Mouse (Mus musculus): ENCODE data around the gene Speer4f1. TPM values are rescaled to one million over a fixed set of nuclear protein-coding genes. Genes with fewer than 3 reads are reported as not detected.
"Not testable (repeated sequence)": the region's sequence is repeated elsewhere in the genome, so short reads cannot be mapped to it uniquely, and the experiment has no call there.

The Speer4f1 gene
- polyA plus RNA-seq, 1 experiment from 2014 or later: not detected

- H3K27me3 ChIP-seq (ENCODE audit: control insufficient read depth, insufficient read depth, low read length); H3K9ac ChIP-seq (ENCODE audit: low read length); H3K36me3 ChIP-seq (ENCODE audit: control insufficient read depth, insufficient read depth, low read length); H3K4me1 ChIP-seq (ENCODE audit: control insufficient read depth in 2 of 2, insufficient read depth in 2 of 2, low read length in 2 of 2); H3K27ac ChIP-seq (replicated peaks in 1 of 2; ENCODE audit: control insufficient read depth in 1 of 2, insufficient read depth in 1 of 2, low read depth in 2 of 2, low read length in 2 of 2); ATAC-seq (ENCODE audit: insufficient number of reproducible peaks, insufficient read depth, low FRiP score, low read depth); H3K4me2 ChIP-seq (ENCODE audit: low read length); H3K4me3 ChIP-seq (ENCODE audit: control insufficient read depth in 1 of 2, insufficient read depth in 1 of 2, low read depth in 1 of 2, low read length in 2 of 2); H3K9me3 ChIP-seq (ENCODE audit: control insufficient read depth, low read length): not testable (repeated sequence)
- 58% methylated on average over 4 of the region's 4 CpGs for WGBS
Measured at GRCm38 (mm10) chr5:17468120-17468519, 7.8 kb upstream of the Speer4f1 start.

DNA sequence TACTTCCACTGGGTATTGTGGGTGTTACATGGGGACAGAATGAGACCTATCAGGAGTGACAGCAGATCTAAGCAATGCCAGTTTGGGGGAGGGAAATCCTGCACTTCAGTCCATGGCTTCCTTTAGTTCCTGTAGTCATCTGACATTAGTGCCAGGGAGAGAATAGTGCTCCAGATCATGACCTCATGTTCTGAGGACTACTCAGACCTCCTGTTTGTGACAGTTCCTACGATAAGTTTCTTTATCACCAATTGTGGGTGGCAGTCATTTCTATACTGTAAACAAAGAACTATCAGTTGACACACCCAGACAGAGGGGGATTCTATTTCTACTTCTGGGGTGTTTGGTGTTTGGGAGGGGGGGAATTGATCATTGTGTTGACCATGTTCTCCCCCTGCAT lies 578 bp downstream of the Speer4f1 start:
- no peak overlapping the region for H3K9ac ChIP-seq (ENCODE audit: low read length)
- no peak overlapping the region for H3K27ac ChIP-seq (replicated peaks in 1 of 2; ENCODE audit: control insufficient read depth in 1 of 2, insufficient read depth in 1 of 2, low read depth in 2 of 2, low read length in 2 of 2)
- no peak overlapping the region for H3K4me3 ChIP-seq (ENCODE audit: control insufficient read depth in 1 of 2, insufficient read depth in 1 of 2, low read depth in 1 of 2, low read length in 2 of 2)
- WGBS: 70% methylated on average over 1 of the region's 1 CpGs
- no peaks in the 10 kb centered on the region for H3K9me3 ChIP-seq (ENCODE audit: control insufficient read depth, low read length)
- H3K27me3 ChIP-seq (ENCODE audit: control insufficient read depth, insufficient read depth, low read length): no peaks in the 10 kb centered on the region
- H3K4me1 ChIP-seq (ENCODE audit: control insufficient read depth in 2 of 2, insufficient read depth in 2 of 2, low read length in 2 of 2): no peaks in the 10 kb centered on the region
- H3K4me2 ChIP-seq (ENCODE audit: low read length): no peak overlapping the region
- no peak for ATAC-seq (ENCODE audit: insufficient number of reproducible peaks, insufficient read depth, low FRiP score, low read depth)
- H3K36me3 ChIP-seq (ENCODE audit: control insufficient read depth, insufficient read depth, low read length): no peaks in the 10 kb centered on the region

DNA sequence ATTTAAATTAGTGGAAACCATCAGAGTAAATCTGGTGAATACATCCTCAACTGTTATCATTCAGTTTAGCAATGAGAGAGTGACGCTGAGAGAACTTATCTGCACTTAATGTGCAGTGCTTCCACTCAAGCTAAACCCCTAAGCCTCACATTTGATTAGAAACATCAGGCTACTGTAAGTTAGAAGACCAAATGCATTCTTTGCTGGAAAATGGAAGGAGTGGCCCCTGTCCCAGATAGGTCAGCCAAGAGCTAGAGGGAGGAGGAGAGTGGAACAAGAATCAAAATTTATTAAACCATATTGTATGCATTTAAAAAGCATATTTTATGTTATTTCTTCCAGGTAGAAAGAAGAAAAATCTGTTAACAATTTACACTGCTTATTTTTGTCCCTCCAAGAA lies 14.0 kb downstream of the Speer4f1 start:
- no peak overlapping the region for H3K27ac ChIP-seq (replicated peaks in 1 of 2; ENCODE audit: control insufficient read depth in 1 of 2, insufficient read depth in 1 of 2, low read depth in 2 of 2, low read length in 2 of 2)
- H3K9ac ChIP-seq (ENCODE audit: low read length): no peak overlapping the region
- H3K27me3 ChIP-seq (ENCODE audit: control insufficient read depth, insufficient read depth, low read length): no peaks in the 10 kb centered on the region
- no peaks in the 10 kb centered on the region for H3K36me3 ChIP-seq (ENCODE audit: control insufficient read depth, insufficient read depth, low read length)
- no peaks in the 10 kb centered on the region for H3K9me3 ChIP-seq (ENCODE audit: control insufficient read depth, low read length)
- no peak for ATAC-seq (ENCODE audit: insufficient number of reproducible peaks, insufficient read depth, low FRiP score, low read depth)
- WGBS: 17% methylated on average over 1 of the region's 1 CpGs
- no peaks in the 10 kb centered on the region for H3K4me1 ChIP-seq (ENCODE audit: control insufficient read depth in 2 of 2, insufficient read depth in 2 of 2, low read length in 2 of 2)
- no peak overlapping the region for H3K4me3 ChIP-seq (ENCODE audit: control insufficient read depth in 1 of 2, insufficient read depth in 1 of 2, low read depth in 1 of 2, low read length in 2 of 2)
- no peak overlapping the region for H3K4me2 ChIP-seq (ENCODE audit: low read length)

DNA sequence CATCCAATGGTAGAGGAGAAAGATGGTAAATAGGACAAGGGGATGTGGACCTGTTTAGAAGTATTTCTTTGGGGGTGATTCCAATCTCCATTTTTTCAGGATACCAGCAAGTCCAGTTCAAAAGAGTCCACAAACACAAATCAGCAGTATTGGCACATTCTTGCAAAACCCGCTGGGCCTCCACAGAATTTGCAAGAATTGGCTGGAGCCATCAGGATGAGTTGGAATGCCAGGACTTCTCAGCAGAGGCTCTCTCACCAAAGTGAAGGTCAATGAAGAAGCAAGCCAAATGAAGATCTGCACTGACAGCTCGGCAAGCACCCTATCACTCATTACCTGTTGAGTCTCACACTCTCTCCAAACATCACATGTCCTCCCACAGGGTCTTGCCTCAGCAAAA lies 19.7 kb downstream of the Speer4f1 start:
- H3K9ac ChIP-seq (ENCODE audit: low read length): no peak overlapping the region
- WGBS: 74% methylated on average over 2 of the region's 2 CpGs
- no peaks in the 10 kb centered on the region for H3K36me3 ChIP-seq (ENCODE audit: control insufficient read depth, insufficient read depth, low read length)
- H3K4me2 ChIP-seq (ENCODE audit: low read length): no peak overlapping the region
- no peak for ATAC-seq (ENCODE audit: insufficient number of reproducible peaks, insufficient read depth, low FRiP score, low read depth)
- H3K27me3 ChIP-seq (ENCODE audit: control insufficient read depth, insufficient read depth, low read length): no peaks in the 10 kb centered on the region
- no peaks in the 10 kb centered on the region for H3K9me3 ChIP-seq (ENCODE audit: control insufficient read depth, low read length)
- H3K4me1 ChIP-seq (ENCODE audit: control insufficient read depth in 2 of 2, insufficient read depth in 2 of 2, low read length in 2 of 2): no peaks in the 10 kb centered on the region
- H3K27ac ChIP-seq (replicated peaks in 1 of 2; ENCODE audit: control insufficient read depth in 1 of 2, insufficient read depth in 1 of 2, low read depth in 2 of 2, low read length in 2 of 2): no peak overlapping the region
- H3K4me3 ChIP-seq (ENCODE audit: control insufficient read depth in 1 of 2, insufficient read depth in 1 of 2, low read depth in 1 of 2, low read length in 2 of 2): no peak overlapping the region

DNA sequence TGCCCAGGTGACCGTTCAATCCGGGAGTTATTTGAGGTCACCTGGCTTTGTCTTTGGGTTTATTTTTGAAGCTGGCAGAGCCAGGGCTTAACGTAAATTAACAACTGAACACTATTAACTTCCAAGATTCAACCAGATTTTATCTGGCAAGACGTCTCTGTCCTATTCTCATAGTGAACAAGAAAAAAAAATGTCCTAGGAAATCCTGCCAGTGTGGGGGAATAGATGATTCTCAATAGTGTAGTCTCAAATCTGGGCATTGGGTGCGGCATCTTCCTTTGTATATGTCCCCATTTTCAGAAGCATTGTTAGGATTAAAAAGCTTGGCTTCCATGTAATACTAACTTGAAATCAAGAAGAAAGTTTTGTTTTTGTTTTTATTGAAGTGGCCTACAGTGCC lies 20.8 kb downstream of the Speer4f1 start:
- H3K4me3 ChIP-seq (ENCODE audit: control insufficient read depth in 1 of 2, insufficient read depth in 1 of 2, low read depth in 1 of 2, low read length in 2 of 2): no peak overlapping the region
- H3K27me3 ChIP-seq (ENCODE audit: control insufficient read depth, insufficient read depth, low read length): no peaks in the 10 kb centered on the region
- no peaks in the 10 kb centered on the region for H3K9me3 ChIP-seq (ENCODE audit: control insufficient read depth, low read length)
- no peak overlapping the region for H3K9ac ChIP-seq (ENCODE audit: low read length)
- no peak overlapping the region for H3K27ac ChIP-seq (replicated peaks in 1 of 2; ENCODE audit: control insufficient read depth in 1 of 2, insufficient read depth in 1 of 2, low read depth in 2 of 2, low read length in 2 of 2)
- no peak for ATAC-seq (ENCODE audit: insufficient number of reproducible peaks, insufficient read depth, low FRiP score, low read depth)
- H3K36me3 ChIP-seq (ENCODE audit: control insufficient read depth, insufficient read depth, low read length): no peaks in the 10 kb centered on the region
- WGBS: 80% methylated on average over 5 of the region's 5 CpGs
- no peak overlapping the region for H3K4me2 ChIP-seq (ENCODE audit: low read length)
- peaks cover 0 to 7% of the 10 kb centered on the region in 2 experiments; a peak in 1 of 4 replicates for H3K4me1 ChIP-seq (ENCODE audit: control insufficient read depth in 2 of 2, insufficient read depth in 2 of 2, low read length in 2 of 2)

GRCm38 (mm10) chr5:17499873-17500329 lies 24.0 kb downstream of the Speer4f1 start:
- Histone ChIP-seq H3K4me2 (ENCODE audit: low read length) (no peak overlapping the region), H3K36me3 (ENCODE audit: control insufficient read depth, insufficient read depth, low read length) (no peaks in the 10 kb centered on the region), H3K27me3 (ENCODE audit: control insufficient read depth, insufficient read depth, low read length) (no peaks in the 10 kb centered on the region), H3K4me1 (ENCODE audit: control insufficient read depth in 2 of 2, insufficient read depth in 2 of 2, low read length in 2 of 2) (peaks cover 0 to 7% of the 10 kb centered on the region in 2 experiments; a peak in 1 of 4 replicates), H3K9ac (ENCODE audit: low read length) (no peak overlapping the region), H3K4me3 (ENCODE audit: control insufficient read depth in 1 of 2, insufficient read depth in 1 of 2, low read depth in 1 of 2, low read length in 2 of 2) (no peak overlapping the region), H3K27ac (replicated peaks in 1 of 2; ENCODE audit: control insufficient read depth in 1 of 2, insufficient read depth in 1 of 2, low read depth in 2 of 2, low read length in 2 of 2) (no peak overlapping the region), H3K9me3 (ENCODE audit: control insufficient read depth, low read length) (no peaks in the 10 kb centered on the region)
- 91% methylated on average over 1 of the region's 1 CpGs for WGBS
- no peak for ATAC-seq (ENCODE audit: insufficient number of reproducible peaks, insufficient read depth, low FRiP score, low read depth)

DNA sequence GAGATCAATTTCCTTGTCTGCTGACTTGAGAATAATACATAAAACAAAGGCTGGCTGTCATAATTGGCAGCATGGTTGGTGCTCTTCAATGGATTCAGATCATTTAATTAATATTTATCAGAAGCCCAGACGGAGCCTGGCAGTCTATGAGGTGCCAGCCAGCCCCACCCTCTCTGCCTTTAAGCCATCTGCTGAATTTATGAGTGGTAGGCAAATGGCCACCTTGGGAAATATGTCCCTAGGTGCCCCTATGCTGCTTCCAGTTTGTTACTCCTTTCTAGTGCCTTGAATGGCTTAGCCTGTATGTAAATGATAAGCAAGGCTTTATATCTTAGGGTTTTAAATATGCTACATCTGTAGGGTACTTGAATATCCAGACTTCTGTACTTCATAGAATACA lies 25.0 kb downstream of the Speer4f1 start:
- Histone ChIP-seq H3K4me3 (ENCODE audit: control insufficient read depth in 1 of 2, insufficient read depth in 1 of 2, low read depth in 1 of 2, low read length in 2 of 2) (no peak overlapping the region), H3K9ac (ENCODE audit: low read length) (no peak overlapping the region), H3K9me3 (ENCODE audit: control insufficient read depth, low read length) (no peaks in the 10 kb centered on the region), H3K4me1 (ENCODE audit: control insufficient read depth in 2 of 2, insufficient read depth in 2 of 2, low read length in 2 of 2) (peaks cover 0 to 7% of the 10 kb centered on the region in 2 experiments; a peak in 1 of 4 replicates), H3K36me3 (ENCODE audit: control insufficient read depth, insufficient read depth, low read length) (no peaks in the 10 kb centered on the region), H3K4me2 (ENCODE audit: low read length) (no peak overlapping the region), H3K27ac (replicated peaks in 1 of 2; ENCODE audit: control insufficient read depth in 1 of 2, insufficient read depth in 1 of 2, low read depth in 2 of 2, low read length in 2 of 2) (no peak overlapping the region), H3K27me3 (ENCODE audit: control insufficient read depth, insufficient read depth, low read length) (no peaks in the 10 kb centered on the region)
- WGBS: 82% methylated on average over 1 of the region's 1 CpGs
- ATAC-seq (ENCODE audit: insufficient number of reproducible peaks, insufficient read depth, low FRiP score, low read depth): no peak

DNA sequence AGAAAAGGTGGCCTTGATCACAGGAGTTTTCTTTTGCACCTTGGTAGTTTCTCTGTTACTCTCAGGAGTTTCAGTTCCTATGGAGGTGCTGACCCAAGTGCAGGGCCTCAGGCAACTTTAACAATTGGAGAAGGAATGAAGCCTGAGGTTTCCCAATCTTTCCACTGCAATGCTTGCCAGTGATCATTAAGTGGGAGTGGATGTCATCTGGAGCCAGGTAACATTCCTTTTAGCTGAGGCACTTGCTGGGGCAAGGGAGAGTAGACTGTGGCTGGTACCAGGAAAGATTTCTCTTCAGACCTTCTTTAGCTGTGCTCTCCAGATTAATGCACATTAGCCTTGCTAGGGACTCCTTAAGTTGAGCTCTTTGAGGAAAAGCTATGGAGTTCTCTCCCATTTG lies 29.6 kb downstream of the Speer4f1 start:
- Histone ChIP-seq H3K4me2 (ENCODE audit: low read length) (no peak overlapping the region), H3K4me1 (ENCODE audit: control insufficient read depth in 2 of 2, insufficient read depth in 2 of 2, low read length in 2 of 2) (peaks cover 0 to 7% of the 10 kb centered on the region in 2 experiments; a peak in 1 of 4 replicates), H3K9ac (ENCODE audit: low read length) (no peak overlapping the region), H3K9me3 (ENCODE audit: control insufficient read depth, low read length) (no peaks in the 10 kb centered on the region), H3K36me3 (ENCODE audit: control insufficient read depth, insufficient read depth, low read length) (no peaks in the 10 kb centered on the region), H3K27me3 (ENCODE audit: control insufficient read depth, insufficient read depth, low read length) (no peaks in the 10 kb centered on the region), H3K27ac (replicated peaks in 1 of 2; ENCODE audit: control insufficient read depth in 1 of 2, insufficient read depth in 1 of 2, low read depth in 2 of 2, low read length in 2 of 2) (no peak overlapping the region), H3K4me3 (ENCODE audit: control insufficient read depth in 1 of 2, insufficient read depth in 1 of 2, low read depth in 1 of 2, low read length in 2 of 2) (no peak overlapping the region)
- no peak for ATAC-seq (ENCODE audit: insufficient number of reproducible peaks, insufficient read depth, low FRiP score, low read depth)

Measured in heart, embryonic 14.5 days (tissue).